Mouse (Mus musculus): Measurements from ENCODE around the gene Mapk14.

DNA sequence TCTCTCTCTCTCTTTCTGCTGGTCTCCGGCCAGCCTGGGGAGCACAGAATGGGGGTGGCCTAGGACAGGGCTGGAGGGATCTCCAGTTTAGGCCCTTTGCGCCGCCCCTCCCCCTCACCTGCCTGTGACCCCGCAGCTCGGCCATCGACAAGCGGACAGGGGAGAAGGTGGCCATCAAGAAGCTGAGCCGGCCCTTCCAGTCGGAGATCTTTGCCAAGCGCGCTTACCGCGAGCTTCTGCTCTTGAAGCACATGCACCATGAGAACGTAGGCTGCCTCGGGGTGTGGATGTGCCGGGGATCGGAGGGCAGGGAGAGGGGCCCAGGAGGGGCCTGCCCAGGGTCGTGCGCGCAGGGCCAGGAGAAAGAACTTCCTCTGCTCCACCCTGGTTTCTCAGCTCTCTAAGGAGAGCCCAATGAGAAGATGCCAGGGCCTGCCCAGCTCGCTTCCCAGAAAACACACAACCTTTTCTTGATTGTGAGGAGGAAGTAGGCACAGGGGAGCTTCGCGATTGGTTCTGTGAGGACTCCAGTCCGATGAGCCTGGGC lies 78.8 kb downstream of the Mapk14 start:
- TF ChIP-seq POLR2A (IDR thresholded peaks at IDR 0.05; ENCODE audit: borderline replicate concordance, insufficient read depth, low read length) (no peak), CTCF (IDR thresholded peaks at IDR 0.05; ENCODE audit: borderline replicate concordance, insufficient read depth, low read depth, low read length) (no peak)
